Comparison of ENCODE assay signal across 8 mouse cellular contexts in the genomic region with DNA sequence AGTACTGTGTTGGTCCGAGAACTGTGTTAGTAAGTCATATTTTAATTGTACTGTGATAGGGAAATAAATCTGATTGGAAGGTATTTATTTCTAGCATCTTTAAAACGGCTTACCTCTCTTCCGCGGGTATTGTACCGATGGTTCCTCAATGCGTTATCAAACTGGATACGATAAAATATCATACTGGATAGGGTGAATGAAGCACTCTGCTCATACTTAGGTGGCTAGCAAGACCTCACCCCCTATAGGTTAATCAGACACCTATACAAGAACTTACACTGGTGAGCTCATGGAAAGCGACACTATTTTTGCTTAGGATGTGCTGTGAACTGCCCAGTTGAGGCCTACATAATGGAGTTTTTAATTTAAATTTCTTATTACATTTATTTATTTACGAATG. TPM values are rescaled to one million over a fixed set of nuclear protein-coding genes. Genes with fewer than 3 reads are reported as not detected.
DNase-seq lines count a peak whose midpoint lies in the region; ATAC-seq and TF ChIP-seq lines count a peak whose summit lies in the region.

No protein-coding gene starts in this region.

- peaks cover 24% of the 10 kb centered on the region for H3K4me1 ChIP-seq in heart, embryonic 13.5 days
- H3K4me1 ChIP-seq in ES-Bruce4 (ENCODE audit: control insufficient read depth, insufficient read depth, low read length) = no peaks in the 10 kb centered on the region
- H3K4me1 ChIP-seq in forebrain, embryonic 16.5 days (replicated peaks; ENCODE audit: control insufficient read depth, insufficient read depth, low read length) = peaks cover 16% of the 10 kb centered on the region
- peaks cover 13% of the 10 kb centered on the region for H3K4me1 ChIP-seq in liver, embryonic 16.5 days (ENCODE audit: control insufficient read depth, low read depth, low read length)

- no peaks in the 10 kb centered on the region for H3K27me3 ChIP-seq in heart, embryonic 13.5 days (replicated peaks)
- H3K27me3 ChIP-seq in ES-Bruce4 (ENCODE audit: control insufficient read depth, insufficient read depth, low read length, poor library complexity, severe bottlenecking) = no peaks in the 10 kb centered on the region
- H3K27me3 ChIP-seq in forebrain, embryonic 16.5 days (replicated peaks; ENCODE audit: control insufficient read depth, insufficient read depth, low read length) = no peaks in the 10 kb centered on the region
- H3K27me3 ChIP-seq in liver, embryonic 16.5 days (ENCODE audit: control insufficient read depth, insufficient read depth, low read depth, low read length) = no peaks in the 10 kb centered on the region

- no peaks in the 10 kb centered on the region for H3K9me3 ChIP-seq in heart, embryonic 13.5 days
- no peaks in the 10 kb centered on the region for H3K9me3 ChIP-seq in ES-Bruce4 (replicated peaks; ENCODE audit: control insufficient read depth, insufficient read depth, low read length, poor library complexity, severe bottlenecking)
- no peaks in the 10 kb centered on the region for H3K9me3 ChIP-seq in forebrain, embryonic 16.5 days (ENCODE audit: control insufficient read depth, low read length)
- H3K9me3 ChIP-seq in liver, embryonic 16.5 days (replicated peaks; ENCODE audit: control insufficient read depth, low read length) = no peaks in the 10 kb centered on the region

- intact Hi-C loops in heart, postnatal 10 days (cut with DNase I) = loop anchor here (2.0 kb wide), 3 partner anchors 53 to 109 kb away; a partner anchor contains a TSS
- intact Hi-C loops in left cerebral cortex, postnatal 14 days (cut with DNase I) = loop anchor here (5.0 kb wide), 2 partner anchors 103 to 112 kb away; a partner anchor contains a TSS

- TF ChIP-seq CTCF in ES-Bruce4 (IDR thresholded peaks at IDR 0.05; ENCODE audit: low read depth, low read length) = no peak

- H3K9ac ChIP-seq in heart, embryonic 13.5 days = peak overlapping the region; percentile 86
- peak overlapping the region; percentile 41 for H3K9ac ChIP-seq in ES-Bruce4 (ENCODE audit: low read depth, poor library complexity, severe bottlenecking)
- peak overlapping the region; percentile 47 for H3K9ac ChIP-seq in forebrain, embryonic 16.5 days (replicated peaks; ENCODE audit: low read depth, low read length)
- H3K9ac ChIP-seq in liver, embryonic 16.5 days (ENCODE audit: low read depth, low read length) = peak overlapping the region; percentile 76

- no peak for TF ChIP-seq EP300 in ES-Bruce4 (IDR thresholded peaks at IDR 0.05; ENCODE audit: insufficient read depth, low read depth, low read length)

- TF ChIP-seq POLR2A in ES-Bruce4 (IDR thresholded peaks at IDR 0.05; ENCODE audit: insufficient read depth, low read length) = no peak

- peaks cover 41% of the 10 kb centered on the region for H3K36me3 ChIP-seq in heart, embryonic 13.5 days
- peaks cover 8% of the 10 kb centered on the region for H3K36me3 ChIP-seq in ES-Bruce4 (ENCODE audit: control insufficient read depth, insufficient read depth, low read length, poor library complexity, severe bottlenecking)
- no peaks in the 10 kb centered on the region for H3K36me3 ChIP-seq in forebrain, embryonic 16.5 days (ENCODE audit: control insufficient read depth, insufficient read depth)
- no peaks in the 10 kb centered on the region for H3K36me3 ChIP-seq in liver, embryonic 16.5 days (ENCODE audit: control insufficient read depth, insufficient read depth)

- H3K4me3 ChIP-seq in heart, embryonic 13.5 days = peak overlapping the region; percentile 60
- H3K4me3 ChIP-seq in ES-Bruce4 (ENCODE audit: low read depth, low read length) = peak overlapping the region; percentile 96
- H3K4me3 ChIP-seq in forebrain, embryonic 16.5 days (replicated peaks; ENCODE audit: low read length) = peak overlapping the region; percentile 67
- peak overlapping the region; percentile 77 for H3K4me3 ChIP-seq in liver, embryonic 16.5 days (ENCODE audit: low read depth, low read length)

- ATAC-seq in heart, embryonic 13.5 days (ENCODE audit: extremely low read depth, insufficient number of reproducible peaks, low FRiP score, low TSS enrichment) = no peak
- ATAC-seq in forebrain, embryonic 16.5 days = no peak
- ATAC-seq in liver, embryonic 16.5 days (ENCODE audit: low read depth) = no peak

- peak overlapping the region; percentile 96 for H3K27ac ChIP-seq in heart, embryonic 13.5 days (replicated peaks)
- H3K27ac ChIP-seq in ES-Bruce4 (ENCODE audit: insufficient read depth, low read length) = peak overlapping the region; percentile 86
- peak overlapping the region; percentile 96 for H3K27ac ChIP-seq in forebrain, embryonic 16.5 days (ENCODE audit: low read length)
- peak overlapping the region; percentile 99 for H3K27ac ChIP-seq in liver, embryonic 16.5 days (ENCODE audit: low read length)

- peak overlapping the region; percentile 92 for H3K4me2 ChIP-seq in heart, embryonic 13.5 days
- H3K4me2 ChIP-seq in forebrain, embryonic 16.5 days (ENCODE audit: low read length) = peak overlapping the region; percentile 63
- peak overlapping the region; percentile 95 for H3K4me2 ChIP-seq in liver, embryonic 16.5 days (ENCODE audit: low read depth, low read length)

- no peak for DNase-seq in heart, postnatal 10 days
- DNase-seq in left cerebral cortex, postnatal 14 days (ENCODE audit: low spot score in 2 of 2) = no peak
- no peak for DNase-seq in spleen, postnatal 14 days (ENCODE audit: low spot score in 2 of 2)
- no peak for DNase-seq in right cerebral cortex, postnatal 36 days (ENCODE audit: low spot score in 2 of 2)

- 76% methylated on average over 9 of the region's 9 CpGs for WGBS in heart, embryonic 13.5 days
- 71% methylated on average over 9 of the region's 9 CpGs for WGBS in forebrain, embryonic 16.5 days
- WGBS in liver, embryonic 16.5 days (ENCODE audit: insufficient replicate concordance) = 69% methylated on average over 9 of the region's 9 CpGs

RNA-seq across cellular contexts. Expression of a gene that starts 0.9 kb away (rescaled TPM):
- 84.7 and 93.3 TPM in 2 replicates for polyA plus RNA-seq in heart, embryonic 13.5 days (2015; fragmentation: Nextera tagmentation; extraction: Ambion mirVana)
- total RNA-seq in heart, postnatal 10 days (2021) = 10 to 100 TPM; 73.8 to 83.7 TPM
- polyA plus RNA-seq in ES-Bruce4 (2011; ENCODE audit: insufficient read depth, insufficient read length, low read depth, missing spikeins) = 22.7 and 24.4 TPM in 2 replicates
- 112 and 115 TPM in 2 replicates for polyA plus RNA-seq in forebrain, embryonic 16.5 days (2015; fragmentation: Nextera tagmentation; extraction: Ambion mirVana)
- 34.9 and 37.9 TPM in 2 replicates for polyA plus RNA-seq in liver, embryonic 16.5 days (2015; fragmentation: Nextera tagmentation; extraction: Ambion mirVana)
- total RNA-seq in left cerebral cortex, postnatal 14 days (2021) = 10 to 100 TPM; 60.8 to 67.3 TPM

RNA-seq across cellular contexts. Expression of a gene that starts 1.2 kb away (rescaled TPM):
- polyA plus RNA-seq in heart, embryonic 13.5 days (2015; fragmentation: Nextera tagmentation; extraction: Ambion mirVana) = 33.8 and 37.9 TPM in 2 replicates
- 10 to 100 TPM; 20.8 to 22.8 TPM for total RNA-seq in heart, postnatal 10 days (2021)
- 52.9 and 53.7 TPM in 2 replicates for polyA plus RNA-seq in ES-Bruce4 (2011; ENCODE audit: insufficient read depth, insufficient read length, low read depth, missing spikeins)
- 45.1 and 50.0 TPM in 2 replicates for polyA plus RNA-seq in forebrain, embryonic 16.5 days (2015; fragmentation: Nextera tagmentation; extraction: Ambion mirVana)
- polyA plus RNA-seq in liver, embryonic 16.5 days (2015; fragmentation: Nextera tagmentation; extraction: Ambion mirVana) = 16.0 and 16.7 TPM in 2 replicates
- total RNA-seq in left cerebral cortex, postnatal 14 days (2021) = 10 to 100 TPM; 18.1 to 19.4 TPM

RNA-seq across cellular contexts. Expression of a gene that starts 52.2 kb away (rescaled TPM):
- 19.7 and 24.5 TPM in 2 replicates for polyA plus RNA-seq in heart, embryonic 13.5 days (2015; fragmentation: Nextera tagmentation; extraction: Ambion mirVana)
- 100 to 1,000 TPM in 1 of 2 experiments, 10 to 100 TPM in 1; 65.8 to 116 TPM for total RNA-seq in heart, postnatal 10 days (2021)
- 172 and 176 TPM in 2 replicates for polyA plus RNA-seq in ES-Bruce4 (2011; ENCODE audit: insufficient read depth, insufficient read length, low read depth, missing spikeins)
- 75.5 and 79.6 TPM in 2 replicates for polyA plus RNA-seq in forebrain, embryonic 16.5 days (2015; fragmentation: Nextera tagmentation; extraction: Ambion mirVana)
- 5.0 and 6.8 TPM in 2 replicates for polyA plus RNA-seq in liver, embryonic 16.5 days (2015; fragmentation: Nextera tagmentation; extraction: Ambion mirVana)
- total RNA-seq in left cerebral cortex, postnatal 14 days (2021) = 10 to 100 TPM; 52.5 to 76.3 TPM
